Mouse (Mus musculus): ENCODE results near the gene Ttc23l. TPM values are rescaled to one million over a fixed set of nuclear protein-coding genes. Genes with fewer than 3 reads are reported as not detected.
"Not testable (repeated sequence)": the region's sequence is repeated elsewhere in the genome, so short reads cannot be mapped to it uniquely, and the experiment has no call there.

Gene Ttc23l
- polyA plus RNA-seq, 1 experiment from 2014 or later = not detected

DNA sequence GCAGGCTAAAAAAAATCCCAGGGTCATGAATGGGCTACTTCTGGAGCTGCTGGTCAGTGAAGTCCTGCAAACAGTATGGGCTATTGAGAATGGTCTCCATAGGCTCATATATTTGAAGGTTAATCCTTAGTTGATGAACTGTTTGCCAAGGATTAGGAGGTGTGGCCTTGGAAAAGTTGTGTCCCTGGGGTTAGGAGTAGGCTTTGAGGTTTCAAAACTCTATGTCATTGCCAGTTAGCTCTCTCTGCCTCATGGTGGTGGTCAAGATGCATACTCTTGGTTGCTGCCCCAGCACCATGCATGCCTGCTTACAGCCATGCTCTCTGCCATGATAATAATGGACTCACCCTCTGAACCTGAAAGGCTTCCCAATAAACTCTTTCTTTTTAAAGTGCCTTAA, 4.1 kb downstream of the Ttc23l start:
- Histone ChIP-seq H3K79me2 (ENCODE audit: inconsistent target) (no peaks in the 10 kb centered on the region), H3K4me3 (ENCODE audit: inconsistent target) (no peak overlapping the region), H3K27ac (no peak overlapping the region), H3K36me3 (ENCODE audit: inconsistent target) (no peaks in the 10 kb centered on the region)

DNA sequence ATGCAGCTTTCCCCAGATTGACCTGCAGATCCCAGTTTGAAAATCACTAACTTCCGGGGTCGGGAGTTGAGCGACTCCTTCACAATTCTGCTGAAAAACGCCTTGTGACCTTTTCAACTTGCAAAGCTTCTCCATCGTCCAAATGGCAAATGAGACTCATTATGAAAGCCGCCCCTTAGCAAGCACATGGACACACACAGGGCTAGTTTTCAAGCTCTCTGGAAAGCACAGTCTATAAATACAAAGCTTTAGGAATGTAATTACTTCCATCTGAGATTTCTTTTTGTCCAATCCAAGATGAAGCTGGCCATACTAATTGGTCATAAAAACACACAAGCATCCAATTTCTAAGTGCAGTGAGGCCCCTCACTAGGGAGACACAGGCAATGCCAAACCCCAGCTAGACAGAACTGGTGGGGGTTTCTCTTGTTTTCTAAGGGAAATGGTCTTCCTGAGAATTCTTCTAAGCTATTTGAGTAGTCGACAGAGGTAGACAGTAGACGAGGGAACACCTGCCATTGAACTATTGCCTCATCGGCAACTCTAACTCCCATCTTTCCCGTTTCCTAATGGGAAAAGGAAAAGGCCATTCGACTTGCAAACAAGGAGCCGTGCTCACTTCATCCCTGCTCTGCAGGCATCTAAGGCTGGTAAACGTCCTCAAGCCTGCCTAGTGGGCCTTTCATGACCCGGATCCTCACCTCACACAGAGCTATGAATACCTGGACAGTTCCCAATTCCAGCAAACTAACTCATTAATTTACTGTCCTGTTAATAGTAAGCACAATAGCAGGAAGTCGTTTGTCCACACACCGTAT, 18.0 kb downstream of the Ttc23l start:
- WGBS (ENCODE audit: missing documents) = 92% methylated on average over 16 of the region's 16 CpGs
- Histone ChIP-seq H3K4me3 (ENCODE audit: inconsistent target) (no peak overlapping the region), H3K27ac (no peak overlapping the region), H3K36me3 (ENCODE audit: inconsistent target) (no peaks in the 10 kb centered on the region), H3K79me2 (ENCODE audit: inconsistent target) (no peaks in the 10 kb centered on the region)

DNA sequence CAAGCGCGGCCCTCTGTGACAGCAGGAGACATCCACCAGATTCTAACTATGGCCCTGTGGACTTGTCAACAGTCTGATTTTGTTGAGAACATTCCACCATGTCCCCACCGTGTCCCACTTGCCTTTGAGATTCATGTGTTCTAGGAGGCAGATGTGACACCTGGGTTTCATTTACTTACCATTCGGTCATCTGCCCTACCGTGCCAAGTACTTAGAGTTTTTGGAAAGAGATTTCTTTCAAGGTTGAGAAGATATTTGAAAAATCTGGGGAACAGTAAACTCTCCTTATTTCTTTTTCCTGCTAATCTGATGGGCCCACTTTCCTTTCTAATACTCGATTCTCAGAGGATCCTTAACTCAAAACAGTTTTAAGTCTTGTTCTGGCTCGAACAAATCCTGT, 22.5 kb downstream of the Ttc23l start:
- Histone ChIP-seq H3K79me2 (ENCODE audit: inconsistent target) (no peaks in the 10 kb centered on the region), H3K27ac (no peak overlapping the region), H3K36me3 (ENCODE audit: inconsistent target) (no peaks in the 10 kb centered on the region), H3K4me3 (ENCODE audit: inconsistent target) (no peak overlapping the region)
- 89% methylated on average over 7 of the region's 7 CpGs for WGBS (ENCODE audit: missing documents)

DNA sequence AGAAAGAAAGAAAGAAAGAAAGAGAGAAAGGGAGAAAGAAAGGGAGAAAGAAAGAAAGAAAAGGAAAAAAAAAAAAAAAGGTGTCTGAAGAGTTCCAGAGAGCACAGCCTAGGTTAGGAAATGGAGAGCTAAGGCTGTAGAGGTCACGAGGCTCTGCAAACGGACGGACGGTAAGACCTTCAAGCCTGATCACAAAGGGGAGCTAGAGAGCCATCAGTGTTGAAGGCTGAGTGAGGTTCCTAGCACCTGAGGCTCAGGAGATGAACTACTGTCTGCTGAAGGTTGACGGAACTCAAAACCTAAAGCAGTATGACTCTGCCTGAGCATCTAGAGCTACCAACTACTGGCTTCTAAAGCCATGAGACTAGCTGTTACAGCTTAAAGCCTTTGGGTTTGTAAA, 23.9 kb downstream of the Ttc23l start:
- no peak overlapping the region for H3K27ac ChIP-seq
- H3K4me3 ChIP-seq (ENCODE audit: inconsistent target) = no peak overlapping the region
- no peaks in the 10 kb centered on the region for H3K36me3 ChIP-seq (ENCODE audit: inconsistent target)
- 87% methylated on average over 5 of the region's 5 CpGs for WGBS (ENCODE audit: missing documents)
- no peaks in the 10 kb centered on the region for H3K79me2 ChIP-seq (ENCODE audit: inconsistent target)

DNA sequence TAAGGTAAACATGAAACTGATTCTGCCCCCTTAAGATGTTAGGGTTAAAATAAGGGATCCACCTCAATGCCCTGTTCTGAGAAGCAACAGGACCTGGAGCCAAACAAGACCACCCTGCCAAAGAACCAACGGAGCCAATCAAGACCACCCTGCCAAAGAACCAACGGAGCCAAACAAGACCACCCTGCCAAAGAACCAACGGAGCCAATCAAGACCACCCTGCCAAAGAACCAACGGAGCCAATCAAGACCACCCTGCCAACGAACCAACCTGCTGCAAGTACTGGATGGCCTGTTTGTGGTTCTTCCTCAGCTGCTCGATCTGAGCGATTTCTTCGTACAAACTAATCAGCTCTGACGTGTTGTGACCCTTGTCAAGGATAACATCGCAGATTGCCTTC, 25.1 kb downstream of the Ttc23l start:
- H3K79me2 ChIP-seq (ENCODE audit: inconsistent target); H3K4me3 ChIP-seq (ENCODE audit: inconsistent target); H3K36me3 ChIP-seq (ENCODE audit: inconsistent target); H3K27ac ChIP-seq: not testable (repeated sequence)
- WGBS (ENCODE audit: missing documents) = 90% methylated on average over 10 of the region's 10 CpGs

DNA sequence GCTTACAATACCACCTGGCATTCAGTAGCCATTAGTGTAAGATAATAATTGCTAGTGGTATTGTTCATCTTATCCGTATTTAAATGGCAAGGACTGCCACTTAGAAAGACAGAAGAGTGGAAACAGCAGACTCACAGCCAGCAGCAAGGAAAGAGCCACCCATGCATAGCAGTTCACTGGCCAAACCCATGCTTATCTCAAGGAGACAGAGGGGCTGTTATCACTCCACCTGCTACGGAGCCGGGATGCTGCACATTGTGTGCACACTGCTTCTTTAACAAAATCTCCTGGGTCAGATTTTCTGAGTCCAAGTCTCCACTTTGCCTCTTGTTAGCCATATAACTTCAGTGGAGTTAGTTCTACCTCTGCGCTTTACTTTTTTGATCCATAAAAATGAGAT, 27.1 kb downstream of the Ttc23l start:
- no peaks in the 10 kb centered on the region for H3K79me2 ChIP-seq (ENCODE audit: inconsistent target)
- H3K27ac ChIP-seq = no peak overlapping the region
- 94% methylated on average over 4 of the region's 4 CpGs for WGBS (ENCODE audit: missing documents)
- H3K36me3 ChIP-seq (ENCODE audit: inconsistent target) = no peaks in the 10 kb centered on the region
- no peak overlapping the region for H3K4me3 ChIP-seq (ENCODE audit: inconsistent target)

DNA sequence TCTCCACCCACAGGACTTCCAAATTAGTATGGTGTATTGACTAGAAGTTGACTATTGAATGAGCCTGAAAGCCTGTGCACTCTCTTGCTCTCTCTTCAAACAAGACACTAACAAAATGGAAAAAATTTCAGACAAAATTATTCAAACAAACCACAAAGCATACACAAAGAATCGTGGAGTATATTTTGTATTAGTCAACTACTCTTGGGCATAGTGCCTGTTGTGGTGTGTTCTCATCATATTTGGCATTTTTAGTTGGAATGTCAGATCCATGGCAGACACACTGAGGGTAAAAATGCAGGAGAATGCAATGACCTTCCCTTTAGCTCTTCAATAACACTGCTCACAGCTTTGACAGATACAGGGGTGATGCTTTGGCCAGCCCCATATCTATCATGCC, 32.6 kb downstream of the Ttc23l start:
- 89% methylated on average over 1 of the region's 1 CpGs for WGBS (ENCODE audit: missing documents)
- H3K79me2 ChIP-seq (ENCODE audit: inconsistent target) = no peaks in the 10 kb centered on the region
- no peaks in the 10 kb centered on the region for H3K36me3 ChIP-seq (ENCODE audit: inconsistent target)
- no peak overlapping the region for H3K27ac ChIP-seq
- H3K4me3 ChIP-seq (ENCODE audit: inconsistent target) = no peak overlapping the region

DNA sequence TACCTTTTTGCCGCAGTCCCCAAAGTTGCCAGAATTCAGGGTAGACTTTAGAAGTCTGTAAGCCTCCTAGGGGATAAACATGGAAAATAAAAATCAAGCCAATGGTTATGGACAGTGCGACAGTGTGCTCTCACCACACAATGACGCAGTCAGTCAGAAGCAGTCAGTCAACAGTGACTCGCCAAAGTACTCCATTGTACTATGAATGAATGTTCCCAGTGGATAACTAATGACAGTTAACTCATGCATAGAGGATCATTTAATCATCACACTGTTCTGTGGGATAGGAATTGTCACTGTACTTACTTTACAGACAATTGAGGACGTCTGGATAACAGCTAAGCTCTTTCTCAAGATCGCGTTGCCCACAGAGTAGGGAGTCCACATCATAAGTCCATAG, 43.3 kb downstream of the Ttc23l start:
- Histone ChIP-seq H3K36me3 (ENCODE audit: inconsistent target) (no peaks in the 10 kb centered on the region), H3K27ac (no peak overlapping the region), H3K79me2 (ENCODE audit: inconsistent target) (no peaks in the 10 kb centered on the region), H3K4me3 (ENCODE audit: inconsistent target) (no peak overlapping the region)
- 98% methylated on average over 7 of the region's 7 CpGs for WGBS (ENCODE audit: missing documents)

DNA sequence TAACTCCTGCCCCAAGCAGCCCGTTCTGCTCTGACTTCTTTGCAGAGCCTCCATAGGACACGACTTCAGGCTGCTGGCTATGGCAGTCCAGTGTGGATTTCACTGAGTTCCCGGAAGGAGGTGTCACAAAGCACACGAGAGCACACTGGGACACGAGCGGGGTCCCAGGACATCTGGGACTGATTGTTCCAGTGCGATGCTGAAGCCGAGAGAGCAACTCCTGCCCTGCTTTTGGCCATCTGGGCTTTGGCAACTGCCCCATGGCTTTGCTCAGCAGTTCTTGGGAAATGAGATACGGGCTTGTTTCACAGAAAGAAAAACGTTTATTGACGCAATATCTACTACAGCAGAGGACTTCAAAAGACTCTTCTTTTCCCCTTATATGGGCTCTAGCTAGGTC, 52.4 kb downstream of the Ttc23l start:
- Histone ChIP-seq H3K27ac (no peak overlapping the region), H3K4me3 (ENCODE audit: inconsistent target) (no peak overlapping the region), H3K79me2 (ENCODE audit: inconsistent target) (no peaks in the 10 kb centered on the region), H3K36me3 (ENCODE audit: inconsistent target) (no peaks in the 10 kb centered on the region)
- 87% methylated on average over 11 of the region's 11 CpGs for WGBS (ENCODE audit: missing documents)

DNA sequence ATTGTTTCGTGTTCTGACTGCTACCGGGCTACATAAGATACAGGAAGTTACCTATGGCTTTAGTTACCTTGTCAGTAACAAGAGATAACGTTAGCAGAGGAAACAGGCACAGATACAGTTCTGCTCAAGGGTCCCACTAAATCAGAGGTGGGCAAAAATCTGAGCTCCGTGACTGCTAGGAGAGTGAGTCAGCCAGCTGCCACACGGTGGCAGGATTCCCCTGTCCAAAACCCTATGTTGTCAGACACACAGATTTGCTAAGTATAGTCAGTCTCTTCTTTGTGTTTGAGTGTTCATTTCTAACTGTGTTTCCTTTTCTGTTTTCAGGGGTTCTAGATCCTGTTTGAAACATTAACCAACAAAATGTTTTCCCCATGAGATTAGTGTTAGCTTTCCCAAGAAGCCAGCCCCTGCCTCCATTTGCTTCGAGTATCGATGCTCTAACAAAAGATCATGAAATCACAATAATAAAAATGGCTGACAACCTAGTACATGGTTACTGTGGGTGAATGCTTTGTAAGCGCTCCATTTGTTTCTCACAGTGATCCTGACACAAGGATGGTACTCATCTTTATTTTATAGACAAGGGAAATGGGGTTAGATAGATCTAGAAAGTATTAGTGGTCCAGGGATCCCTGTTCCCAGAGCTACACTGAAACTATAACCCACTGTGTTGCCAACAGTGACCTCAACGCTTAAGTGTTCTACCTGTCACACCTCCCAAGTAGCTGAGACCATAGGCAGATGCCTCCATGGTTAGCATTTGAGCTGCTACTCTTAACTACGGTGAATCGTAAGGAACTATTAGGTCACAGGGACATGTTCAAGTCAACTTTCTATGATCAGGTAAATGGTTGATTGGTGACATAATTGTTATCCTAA, 57.4 kb downstream of the Ttc23l start:
- H3K79me2 ChIP-seq (ENCODE audit: inconsistent target) = no peaks in the 10 kb centered on the region
- H3K4me3 ChIP-seq (ENCODE audit: inconsistent target) = no peak overlapping the region
- no peak overlapping the region for H3K27ac ChIP-seq
- 58% methylated on average over 11 of the region's 11 CpGs for WGBS (ENCODE audit: missing documents)
- no peaks in the 10 kb centered on the region for H3K36me3 ChIP-seq (ENCODE audit: inconsistent target)

DNA sequence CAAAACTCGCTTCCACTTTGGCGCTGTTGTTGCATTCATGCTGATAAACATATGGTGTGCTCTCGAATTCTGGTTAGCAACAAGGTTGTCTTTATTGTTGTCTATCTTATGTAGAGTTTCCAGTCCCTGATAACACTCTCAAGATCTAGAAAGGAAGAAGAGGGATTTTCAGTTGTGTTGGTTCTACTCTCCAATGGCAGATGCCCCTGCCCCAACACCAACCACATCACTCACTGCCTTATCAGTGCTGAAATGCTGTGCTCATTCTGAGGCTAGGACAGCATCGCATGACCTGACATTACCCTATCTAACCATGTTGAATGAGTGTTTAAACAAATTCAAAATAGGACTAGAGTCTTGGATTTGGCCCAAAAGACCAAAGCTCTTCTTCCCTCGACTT, 58.4 kb downstream of the Ttc23l start:
- no peaks in the 10 kb centered on the region for H3K36me3 ChIP-seq (ENCODE audit: inconsistent target)
- no peaks in the 10 kb centered on the region for H3K79me2 ChIP-seq (ENCODE audit: inconsistent target)
- WGBS (ENCODE audit: missing documents) = 87% methylated on average over 5 of the region's 5 CpGs
- no peak overlapping the region for H3K27ac ChIP-seq
- no peak overlapping the region for H3K4me3 ChIP-seq (ENCODE audit: inconsistent target)

DNA sequence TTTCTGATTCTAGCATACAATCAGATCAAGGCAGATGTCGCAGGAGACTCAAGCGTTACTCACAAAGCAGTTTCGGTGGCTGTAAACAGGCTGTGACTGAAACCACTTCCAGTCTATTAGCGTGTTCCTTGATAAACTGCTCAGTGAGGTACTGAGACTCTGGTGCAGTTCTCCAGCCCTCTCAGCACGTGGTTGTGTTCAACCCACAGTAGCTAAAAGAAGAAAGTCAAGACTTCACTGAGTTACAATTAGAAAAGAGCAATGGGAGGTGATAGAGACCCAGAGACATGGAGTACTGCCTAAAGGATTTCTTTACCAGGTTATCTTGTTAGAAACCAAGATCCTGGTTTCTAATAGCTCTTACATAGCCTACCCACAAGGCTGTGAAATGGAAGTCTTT, 58.9 kb downstream of the Ttc23l start:
- Histone ChIP-seq H3K4me3 (ENCODE audit: inconsistent target) (no peak overlapping the region), H3K27ac (no peak overlapping the region), H3K79me2 (ENCODE audit: inconsistent target) (no peaks in the 10 kb centered on the region), H3K36me3 (ENCODE audit: inconsistent target) (no peaks in the 10 kb centered on the region)
- WGBS (ENCODE audit: missing documents) = 78% methylated on average over 5 of the region's 5 CpGs

DNA sequence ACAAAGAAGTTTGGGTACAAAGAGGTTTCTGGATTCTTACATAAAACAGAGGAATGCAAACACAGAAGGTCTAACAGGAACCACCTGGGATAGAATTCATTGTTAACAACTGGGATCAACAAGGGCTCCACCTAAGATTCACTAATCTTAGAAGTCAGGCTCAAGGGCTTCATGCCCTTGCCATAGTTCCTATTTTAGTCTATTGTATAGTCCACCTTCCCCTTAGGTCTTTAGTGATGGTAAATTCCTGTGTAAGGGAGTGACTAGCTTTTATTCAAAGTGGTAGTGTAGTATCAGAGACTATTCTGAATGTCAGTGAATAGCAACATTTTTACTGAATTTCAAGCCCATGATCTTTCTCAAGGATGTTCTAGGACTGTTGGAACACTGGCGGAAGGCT, 61.8 kb downstream of the Ttc23l start:
- H3K36me3 ChIP-seq (ENCODE audit: inconsistent target) = peaks cover 13% of the 10 kb centered on the region; the same call in 1 of the 2 replicates
- H3K27ac ChIP-seq; H3K4me3 ChIP-seq (ENCODE audit: inconsistent target); H3K79me2 ChIP-seq (ENCODE audit: inconsistent target): not testable (repeated sequence)
- 100% methylated on average over 1 of the region's 1 CpGs for WGBS (ENCODE audit: missing documents)

DNA sequence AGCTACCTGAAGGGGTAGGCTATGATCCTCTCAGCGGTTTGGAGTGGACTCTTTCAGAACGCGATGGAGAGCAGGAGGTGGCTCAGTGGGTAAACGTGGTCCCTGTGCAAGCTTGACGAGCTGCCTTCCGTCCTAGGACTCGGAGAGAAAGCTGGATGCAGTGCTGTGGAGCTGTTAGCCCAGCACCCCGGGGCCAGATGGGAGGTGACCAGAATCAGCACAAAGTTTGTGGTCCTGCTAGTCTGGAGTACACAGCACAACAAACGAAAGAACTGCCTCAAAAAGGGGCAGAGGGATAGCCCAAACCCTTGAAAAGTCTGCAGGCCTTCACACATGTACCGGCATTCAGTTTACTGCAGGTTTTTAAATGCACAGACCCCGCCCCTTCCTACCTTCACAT, 62.5 kb downstream of the Ttc23l start:
- no peak overlapping the region for H3K27ac ChIP-seq
- peaks cover 13% of the 10 kb centered on the region; the same call in 1 of the 2 replicates for H3K36me3 ChIP-seq (ENCODE audit: inconsistent target)
- 97% methylated on average over 11 of the region's 11 CpGs for WGBS (ENCODE audit: missing documents)
- H3K4me3 ChIP-seq (ENCODE audit: inconsistent target) = no peak overlapping the region
- H3K79me2 ChIP-seq (ENCODE audit: inconsistent target) = no peaks in the 10 kb centered on the region

DNA sequence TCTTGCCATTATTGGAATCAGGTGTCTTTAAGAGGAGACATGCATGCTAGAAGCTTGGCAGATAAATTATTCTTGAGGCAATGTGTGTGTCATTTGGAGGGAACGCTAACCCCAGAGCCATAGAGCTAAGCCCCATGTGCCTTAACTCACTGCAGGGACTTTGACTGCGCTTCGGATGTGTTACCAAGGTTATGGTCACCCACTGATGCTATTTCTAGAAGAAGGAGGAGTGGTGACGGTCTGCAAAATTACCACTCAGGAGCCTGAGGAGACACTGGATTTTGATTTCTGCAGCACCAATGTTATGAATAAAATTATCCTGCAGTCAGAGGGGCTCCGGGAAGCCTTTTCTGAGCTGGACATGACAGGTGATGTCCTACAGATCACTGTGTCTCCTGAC, 68.4 kb downstream of the Ttc23l start:
- no peak overlapping the region for H3K4me3 ChIP-seq (ENCODE audit: inconsistent target)
- peaks cover 6% of the 10 kb centered on the region for H3K79me2 ChIP-seq (ENCODE audit: inconsistent target)
- peaks cover 17% of the 10 kb centered on the region; the same call in 1 of the 2 replicates for H3K36me3 ChIP-seq (ENCODE audit: inconsistent target)
- 92% methylated on average over 5 of the region's 5 CpGs for WGBS (ENCODE audit: missing documents)
- H3K27ac ChIP-seq = no peak overlapping the region
